28 mouse cellular contexts compared by ENCODE assay signal in the genomic region with DNA sequence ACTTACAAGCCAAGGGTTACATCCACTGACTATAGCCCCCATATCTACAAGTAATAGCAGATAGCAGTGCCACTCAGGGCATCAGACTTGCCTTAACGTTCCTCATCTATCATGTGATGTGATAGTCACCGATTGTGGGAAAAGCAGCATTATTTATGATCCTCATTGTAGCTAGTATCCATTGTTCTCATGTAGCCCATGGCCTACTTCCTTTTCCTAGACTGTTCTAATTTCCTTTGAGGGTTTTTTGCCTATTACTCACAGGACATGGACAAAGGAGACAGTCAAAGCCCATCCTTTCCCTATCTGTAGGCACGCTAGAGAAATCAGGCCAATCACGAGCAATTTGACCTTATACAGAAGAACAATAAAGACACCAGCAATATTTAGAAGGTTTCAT.
DNase-seq lines count a peak whose midpoint lies in the region; ATAC-seq and TF ChIP-seq lines count a peak whose summit lies in the region.
"Had no signal": no experiment of that assay in that cellular context is flagged by ENCODE, and none has a peak within 500 bp of the region (broad histone marks: within the 10 kb centered on the region; RNA-seq: fewer than 3 reads in every experiment).

No protein-coding gene starts in this region.

- no peaks in the 10 kb centered on the region for H3K27me3 ChIP-seq in heart, adult 2 months (ENCODE audit: control insufficient read depth, insufficient read depth, low read length)
- no peaks in the 10 kb centered on the region for H3K27me3 ChIP-seq in heart, embryonic 12.5 days (replicated peaks)
- H3K27me3 ChIP-seq in kidney, postnatal 0 days (ENCODE audit: insufficient read depth, low read length): no peaks in the 10 kb centered on the region
- H3K27me3 ChIP-seq in lung, embryonic 16.5 days (ENCODE audit: control insufficient read depth, insufficient read depth, low read depth, low read length): no peaks in the 10 kb centered on the region
- H3K27me3 ChIP-seq: CH12.LX; embryonic facial prominence, embryonic 13.5 days; embryonic facial prominence, embryonic 15.5 days; forebrain, embryonic 12.5 days had no signal

- TF ChIP-seq EP300 in heart, adult 2 months (IDR thresholded peaks at IDR 0.05; ENCODE audit: insufficient read depth, low read depth, low read length): no peak

- ATAC-seq in heart, embryonic 12.5 days (ENCODE audit: insufficient number of reproducible peaks, low FRiP score): no peak
- no peak for ATAC-seq in kidney, postnatal 0 days (replicated peaks; ENCODE audit: low FRiP score, low read depth)
- ATAC-seq in lung, embryonic 16.5 days (ENCODE audit: low read depth): peak; percentile 47; the same call in 1 of the 2 replicates
- ATAC-seq: CD4-positive, CD25-positive, alpha-beta regulatory T cell, adult 4 months; forebrain, embryonic 14.5 days had no signal

- intact Hi-C loops in heart, adult 2 months (cut with DNase I): no loop called here

- no peak for TF ChIP-seq CTCF in heart, adult 2 months (IDR thresholded peaks at IDR 0.05)
- no peak for TF ChIP-seq CTCF in kidney, postnatal 0 days (IDR thresholded peaks at IDR 0.05; ENCODE audit: low read depth)

- peak overlapping the region; percentile 51; the same call in 1 of the 2 replicates for H3K27ac ChIP-seq in heart, adult 2 months
- no peak overlapping the region for H3K27ac ChIP-seq in heart, embryonic 12.5 days (ENCODE audit: poor library complexity, severe bottlenecking)
- H3K27ac ChIP-seq in kidney, postnatal 0 days: no peak overlapping the region
- no peak overlapping the region for H3K27ac ChIP-seq in lung, embryonic 16.5 days (ENCODE audit: low read length)
- H3K27ac ChIP-seq: embryonic facial prominence, embryonic 13.5 days; embryonic facial prominence, embryonic 15.5 days; forebrain, embryonic 10.5 days; forebrain, embryonic 12.5 days had no signal

- no peaks in the 10 kb centered on the region; the same call in 1 of the 2 replicates for H3K4me1 ChIP-seq in heart, adult 2 months (ENCODE audit: control insufficient read depth, insufficient read depth, low read length)
- H3K4me1 ChIP-seq in heart, embryonic 12.5 days (replicated peaks): 0 out of 2 replicates have a peak, but pooled peaks cover 6% of the 10 kb centered on the region
- H3K4me1 ChIP-seq in kidney, postnatal 0 days (replicated peaks; ENCODE audit: insufficient read depth, low read length): no peaks in the 10 kb centered on the region
- H3K4me1 ChIP-seq in lung, embryonic 16.5 days (replicated peaks; ENCODE audit: control insufficient read depth, insufficient read depth, low read length): no peaks in the 10 kb centered on the region
- H3K4me1 ChIP-seq: embryonic facial prominence, embryonic 13.5 days; embryonic facial prominence, embryonic 15.5 days had no signal

- no peak overlapping the region for H3K4me3 ChIP-seq in heart, adult 2 months
- no peak overlapping the region for H3K4me3 ChIP-seq in heart, embryonic 12.5 days
- H3K4me3 ChIP-seq in kidney, postnatal 0 days (replicated peaks; ENCODE audit: low read depth, low read length): no peak overlapping the region
- no peak overlapping the region for H3K4me3 ChIP-seq in lung, embryonic 16.5 days (ENCODE audit: low read length)
- H3K4me3 ChIP-seq: embryonic facial prominence, embryonic 13.5 days; embryonic facial prominence, embryonic 15.5 days; erythroblast, embryonic 14.5 days; forebrain, embryonic 10.5 days; forebrain, embryonic 12.5 days had no signal

- no peak overlapping the region for H3K4me2 ChIP-seq in heart, embryonic 12.5 days
- H3K4me2 ChIP-seq in kidney, postnatal 0 days (ENCODE audit: low read length): no peak overlapping the region
- no peak overlapping the region for H3K4me2 ChIP-seq in lung, embryonic 16.5 days (ENCODE audit: low read depth, low read length)
- H3K4me2 ChIP-seq: embryonic facial prominence, embryonic 13.5 days; embryonic facial prominence, embryonic 15.5 days; forebrain, embryonic 12.5 days had no signal

- no peak overlapping the region for H3K9ac ChIP-seq in heart, adult 2 months (ENCODE audit: low read depth, low read length)
- no peak overlapping the region for H3K9ac ChIP-seq in heart, embryonic 12.5 days
- no peak overlapping the region for H3K9ac ChIP-seq in kidney, postnatal 0 days (ENCODE audit: low read depth, low read length)
- no peak overlapping the region for H3K9ac ChIP-seq in lung, embryonic 16.5 days (ENCODE audit: low read length)
- H3K9ac ChIP-seq: embryonic facial prominence, embryonic 13.5 days; embryonic facial prominence, embryonic 15.5 days; forebrain, embryonic 12.5 days had no signal

- DNase-seq in heart, adult 2 months: no peak
- DNase-seq in kidney, postnatal 0 days (ENCODE audit: low spot score): peak; percentile 55
- DNase-seq in kidney, adult 8-10 months: no peak
- DNase-seq in lung, postnatal 10 days: no peak
- DNase-seq in retina, postnatal 1 day: peak; percentile 61
- no peak for DNase-seq in retina, embryonic 14.5 days (ENCODE audit: low spot score)
- DNase-seq: adrenal gland, adult 2 months; adrenal gland, postnatal 10 days; adrenal gland, postnatal 25 days; B cell, adult 2 months; cerebellum, adult 11 months; cerebellum, adult 18-20 months; cerebellum, adult 8-10 months; cerebellum, adult 9-11 months; cerebellum, postnatal 14 days; cerebellum, postnatal 36 days; embryo, embryonic 11 days had no signal

- no peaks in the 10 kb centered on the region for H3K36me3 ChIP-seq in heart, adult 2 months (ENCODE audit: control insufficient read depth, insufficient read depth, low read length)
- H3K36me3 ChIP-seq in heart, embryonic 12.5 days: no peaks in the 10 kb centered on the region
- H3K36me3 ChIP-seq in kidney, postnatal 0 days (ENCODE audit: insufficient read depth, low read length): no peaks in the 10 kb centered on the region
- no peaks in the 10 kb centered on the region for H3K36me3 ChIP-seq in lung, embryonic 16.5 days (ENCODE audit: control insufficient read depth, insufficient read depth, low read length)
- H3K36me3 ChIP-seq: embryonic facial prominence, embryonic 13.5 days; embryonic facial prominence, embryonic 15.5 days; forebrain, embryonic 12.5 days; G1E had no signal

- no peak for TF ChIP-seq POLR2A in heart, adult 2 months (IDR thresholded peaks at IDR 0.05; ENCODE audit: insufficient read depth, low read depth, low read length)

- 0 out of 2 replicates have a peak, but pooled peaks cover 1% of the 10 kb centered on the region for H3K79me2 ChIP-seq in heart, adult 2 months (replicated peaks; ENCODE audit: control insufficient read depth, insufficient read depth, low read length)

- H3K9me3 ChIP-seq in heart, embryonic 12.5 days (replicated peaks): peaks cover 4% of the 10 kb centered on the region; the same call in 1 of the 2 replicates
- H3K9me3 ChIP-seq in kidney, postnatal 0 days (replicated peaks; ENCODE audit: low read length): no peaks in the 10 kb centered on the region
- H3K9me3 ChIP-seq in lung, embryonic 16.5 days (ENCODE audit: control insufficient read depth, low read length): no peaks in the 10 kb centered on the region
- H3K9me3 ChIP-seq: embryonic facial prominence, embryonic 13.5 days; embryonic facial prominence, embryonic 15.5 days; forebrain, embryonic 10.5 days; G1E had no signal

- 41% methylated on average over 4 of the region's 4 CpGs for WGBS in heart, adult 2 months
- WGBS in heart, embryonic 12.5 days: 65% methylated on average over 4 of the region's 4 CpGs
- WGBS in kidney, postnatal 0 days: 67% methylated on average over 4 of the region's 4 CpGs
- WGBS in lung, embryonic 16.5 days: 75% methylated on average over 4 of the region's 4 CpGs

Comparison
In these comparisons a context has a peak if more than half of its experiments do, and no peak if none do; other contexts are left out.
1. DNase-seq: peak in kidney, postnatal 0 days (single experiment) and retina, postnatal 1 day (single experiment); none in heart, adult 2 months (0 of 2), kidney, adult 8-10 months (0 of 2), lung, postnatal 10 days (single experiment) and retina, embryonic 14.5 days (single experiment).